Mouse (Mus musculus): ENCODE data around the gene Apol7e. TPM values are rescaled to one million over a fixed set of nuclear protein-coding genes. Genes with fewer than 3 reads are reported as not detected.
"Not testable (repeated sequence)": the region's sequence is repeated elsewhere in the genome, so short reads cannot be mapped to it uniquely, and the experiment has no call there.

Gene Apol7e
- polyA plus RNA-seq (2015; fragmentation: Nextera tagmentation; extraction: Ambion mirVana): 0.17 and 0.51 TPM in 2 replicates

GRCm38 (mm10) chr15:77698656-77699055 is at the start of gene Apol7e:
TSS of gene Apol7e (plus strand) at chr15:77698857.
- H3K4me1 ChIP-seq; H3K4me2 ChIP-seq; H3K9me3 ChIP-seq; H3K27ac ChIP-seq; H3K4me3 ChIP-seq (replicated peaks); H3K36me3 ChIP-seq; H3K27me3 ChIP-seq (replicated peaks); H3K9ac ChIP-seq; ATAC-seq (ENCODE audit: insufficient read depth, low FRiP score, low read depth): not testable (repeated sequence)
- 71% methylated on average over 4 of the region's 4 CpGs for WGBS

GRCm38 (mm10) chr15:77651143-77651542 is 47.5 kb upstream of the Apol7e start:
- H3K4me3 ChIP-seq (replicated peaks); H3K27me3 ChIP-seq (replicated peaks); H3K9ac ChIP-seq; H3K36me3 ChIP-seq; H3K4me2 ChIP-seq; H3K4me1 ChIP-seq; ATAC-seq (ENCODE audit: insufficient read depth, low FRiP score, low read depth); H3K27ac ChIP-seq; H3K9me3 ChIP-seq: not testable (repeated sequence)

GRCm38 (mm10) chr15:77659773-77660172 is 38.9 kb upstream of the Apol7e start:
- not testable (repeated sequence) for H3K36me3 ChIP-seq; H3K27me3 ChIP-seq (replicated peaks); H3K4me2 ChIP-seq; ATAC-seq (ENCODE audit: insufficient read depth, low FRiP score, low read depth); H3K4me1 ChIP-seq; H3K9me3 ChIP-seq; H3K27ac ChIP-seq; H3K4me3 ChIP-seq (replicated peaks); H3K9ac ChIP-seq
- WGBS: 77% methylated on average over 1 of the region's 1 CpGs

GRCm38 (mm10) chr15:77661841-77662240 is 36.8 kb upstream of the Apol7e start:
- H3K27me3 ChIP-seq (replicated peaks); H3K4me3 ChIP-seq (replicated peaks); H3K9ac ChIP-seq; ATAC-seq (ENCODE audit: insufficient read depth, low FRiP score, low read depth); H3K4me2 ChIP-seq; H3K9me3 ChIP-seq; H3K27ac ChIP-seq; H3K36me3 ChIP-seq; H3K4me1 ChIP-seq: not testable (repeated sequence)
- 63% methylated on average over 2 of the region's 2 CpGs for WGBS

GRCm38 (mm10) chr15:77674081-77674480 is 24.6 kb upstream of the Apol7e start:
- ATAC-seq (ENCODE audit: insufficient read depth, low FRiP score, low read depth): not testable (repeated sequence)
- WGBS: 57% methylated on average over 1 of the region's 1 CpGs

GRCm38 (mm10) chr15:77683944-77684343 is 14.7 kb upstream of the Apol7e start:
- not testable (repeated sequence) for H3K4me1 ChIP-seq; H3K36me3 ChIP-seq; H3K9me3 ChIP-seq; H3K4me2 ChIP-seq; H3K9ac ChIP-seq; H3K27ac ChIP-seq; ATAC-seq (ENCODE audit: insufficient read depth, low FRiP score, low read depth); H3K27me3 ChIP-seq (replicated peaks); H3K4me3 ChIP-seq (replicated peaks)
- WGBS: 19% methylated on average over 11 of the region's 11 CpGs

More at GRCm38 (mm10) chr15:77674081-77674480, 24.6 kb upstream of the Apol7e start:
- not testable (repeated sequence) for H3K4me2 ChIP-seq; H3K27me3 ChIP-seq (replicated peaks); H3K4me3 ChIP-seq (replicated peaks); H3K9ac ChIP-seq; H3K36me3 ChIP-seq; H3K4me1 ChIP-seq; H3K9me3 ChIP-seq; H3K27ac ChIP-seq

GRCm38 (mm10) chr15:77691532-77692311 is 6.9 kb upstream of the Apol7e start:
- WGBS: 9% methylated on average over 20 of the region's 20 CpGs
- H3K9ac ChIP-seq; H3K36me3 ChIP-seq; H3K27ac ChIP-seq; H3K4me1 ChIP-seq; H3K27me3 ChIP-seq (replicated peaks); ATAC-seq (ENCODE audit: insufficient read depth, low FRiP score, low read depth); H3K9me3 ChIP-seq: not testable (repeated sequence)
- H3K4me3 ChIP-seq (replicated peaks): peak overlapping the region; percentile 27
- peak overlapping the region; percentile 47 for H3K4me2 ChIP-seq

- H3K4me1 ChIP-seq; H3K27me3 ChIP-seq (replicated peaks); H3K4me2 ChIP-seq; H3K9ac ChIP-seq; H3K9me3 ChIP-seq; H3K4me3 ChIP-seq (replicated peaks); H3K36me3 ChIP-seq; ATAC-seq (ENCODE audit: insufficient read depth, low FRiP score, low read depth); H3K27ac ChIP-seq: not testable (repeated sequence)
- WGBS: 39% methylated on average over 11 of the region's 15 CpGs
Measured at GRCm38 (mm10) chr15:77694687-77695295, 3.9 kb upstream of the Apol7e start.

- H3K36me3 ChIP-seq; H3K4me2 ChIP-seq; H3K27ac ChIP-seq; H3K9ac ChIP-seq; H3K27me3 ChIP-seq (replicated peaks); H3K4me3 ChIP-seq (replicated peaks); H3K9me3 ChIP-seq; ATAC-seq (ENCODE audit: insufficient read depth, low FRiP score, low read depth); H3K4me1 ChIP-seq: not testable (repeated sequence)
- 77% methylated on average over 3 of the region's 3 CpGs for WGBS
Measured at GRCm38 (mm10) chr15:77705306-77705705, 6.6 kb downstream of the Apol7e start.

GRCm38 (mm10) chr15:77708936-77709335 is 10.3 kb downstream of the Apol7e start:
- H3K9ac ChIP-seq; H3K27me3 ChIP-seq (replicated peaks); H3K4me3 ChIP-seq (replicated peaks); H3K36me3 ChIP-seq; H3K27ac ChIP-seq; H3K4me1 ChIP-seq; H3K9me3 ChIP-seq; H3K4me2 ChIP-seq: not testable (repeated sequence)
- WGBS: 77% methylated on average over 1 of the region's 1 CpGs
- peak; percentile 22; the same call in 1 of the 2 replicates for ATAC-seq (ENCODE audit: insufficient read depth, low FRiP score, low read depth)

GRCm38 (mm10) chr15:77718240-77718639 is 19.6 kb downstream of the Apol7e start:
- H3K9me3 ChIP-seq; H3K27me3 ChIP-seq (replicated peaks); H3K9ac ChIP-seq; H3K36me3 ChIP-seq; H3K4me2 ChIP-seq; H3K4me1 ChIP-seq; ATAC-seq (ENCODE audit: insufficient read depth, low FRiP score, low read depth); H3K27ac ChIP-seq; H3K4me3 ChIP-seq (replicated peaks): not testable (repeated sequence)
- 47% methylated on average over 5 of the region's 6 CpGs for WGBS

GRCm38 (mm10) chr15:77721509-77721908 is 22.9 kb downstream of the Apol7e start:
- not testable (repeated sequence) for ATAC-seq (ENCODE audit: insufficient read depth, low FRiP score, low read depth); H3K4me1 ChIP-seq; H3K36me3 ChIP-seq; H3K4me2 ChIP-seq; H3K9me3 ChIP-seq; H3K27me3 ChIP-seq (replicated peaks); H3K9ac ChIP-seq; H3K27ac ChIP-seq; H3K4me3 ChIP-seq (replicated peaks)
- no CpG with 5 or more reads among the region's 3 CpGs for WGBS

Measured in stomach, embryonic 15.5 days (tissue).